Mouse (Mus musculus): ENCODE results near the gene Pan2.
"Not testable (repeated sequence)": the region's sequence is repeated elsewhere in the genome, so short reads cannot be mapped to it uniquely, and the experiment has no call there.

Pan2 gene

DNA sequence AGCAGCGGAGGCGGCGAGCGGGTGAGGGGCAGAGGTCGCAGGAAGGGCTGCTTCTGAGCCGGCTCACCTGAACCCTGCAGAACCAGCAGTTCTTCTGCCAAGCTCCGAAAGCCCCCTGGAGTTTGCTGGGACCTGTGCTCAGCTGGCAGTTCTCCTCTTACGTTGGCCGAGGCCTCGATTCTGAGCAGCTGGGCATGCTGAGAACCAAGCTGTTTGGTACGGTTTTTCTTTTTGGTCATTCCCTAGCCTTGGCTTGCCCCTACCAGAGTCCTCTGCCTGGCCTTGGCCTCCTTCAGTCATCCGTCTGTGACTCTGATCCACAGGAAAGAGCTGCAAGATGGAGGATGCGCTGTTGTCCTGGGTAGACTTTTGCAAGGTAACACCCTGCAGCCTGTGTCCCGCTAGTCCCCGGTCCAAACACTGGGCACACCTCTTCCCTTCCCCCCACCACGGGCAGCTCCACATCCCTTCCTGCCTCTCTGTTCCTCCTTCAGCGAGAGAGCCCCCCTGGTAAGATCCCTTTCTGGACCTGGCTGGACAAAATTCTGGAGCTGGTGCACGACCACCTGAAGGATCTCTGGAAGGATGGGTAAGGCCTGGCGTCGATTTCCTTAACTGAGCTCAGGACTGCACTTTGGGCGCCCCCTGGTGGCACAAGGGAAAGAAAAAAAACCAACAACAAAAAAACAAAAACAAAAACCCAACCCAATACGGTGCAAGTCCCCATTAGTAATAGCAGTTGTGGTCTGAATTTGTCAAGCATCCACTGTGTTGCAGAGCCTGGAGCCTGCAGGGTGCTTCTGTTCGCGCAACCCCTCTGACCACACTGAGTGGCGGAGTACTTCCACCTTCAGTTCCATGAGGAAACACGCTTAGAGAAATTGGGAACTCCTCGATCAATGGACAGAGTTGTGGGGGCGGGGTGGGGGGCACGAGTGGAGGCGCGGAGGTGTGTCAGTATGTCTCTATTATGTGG is 19.2 kb upstream of the Pan2 start:
- peak; percentile 44 to 66 for DNase-seq (ENCODE audit: low spot score in 2 of 2)

GRCm38 (mm10) chr10:128290594-128290993 is 12.5 kb upstream of the Pan2 start:
- not testable (repeated sequence) for DNase-seq (ENCODE audit: low spot score in 2 of 2)

- no peak for DNase-seq (ENCODE audit: low spot score in 2 of 2)
Observed at GRCm38 (mm10) chr10:128296370-128297090, 6.6 kb upstream of the Pan2 start.

GRCm38 (mm10) chr10:128297221-128297620 is 5.9 kb upstream of the Pan2 start:
- DNase-seq (ENCODE audit: low spot score in 2 of 2), result no peak

DNA sequence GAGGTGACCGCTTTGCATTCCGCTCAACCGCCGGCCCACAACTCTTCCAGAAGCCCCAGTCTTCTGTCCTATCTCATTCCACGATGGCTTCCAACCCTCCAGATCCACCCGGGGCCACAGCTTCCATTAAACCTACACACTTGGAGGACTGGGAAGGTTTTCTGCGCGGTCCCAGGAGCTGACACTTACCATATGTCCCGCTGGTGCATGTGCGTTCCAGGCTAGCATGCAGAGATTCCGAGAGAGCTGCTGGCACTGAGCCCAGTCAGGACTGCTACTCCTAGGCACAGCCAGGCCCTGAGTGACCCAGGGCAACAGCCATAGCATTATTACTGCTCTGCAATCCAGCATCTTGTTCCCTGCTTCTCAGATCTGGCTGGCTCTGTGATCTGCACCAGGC is 5.5 kb upstream of the Pan2 start:
- no peak for DNase-seq (ENCODE audit: low spot score in 2 of 2)

DNA sequence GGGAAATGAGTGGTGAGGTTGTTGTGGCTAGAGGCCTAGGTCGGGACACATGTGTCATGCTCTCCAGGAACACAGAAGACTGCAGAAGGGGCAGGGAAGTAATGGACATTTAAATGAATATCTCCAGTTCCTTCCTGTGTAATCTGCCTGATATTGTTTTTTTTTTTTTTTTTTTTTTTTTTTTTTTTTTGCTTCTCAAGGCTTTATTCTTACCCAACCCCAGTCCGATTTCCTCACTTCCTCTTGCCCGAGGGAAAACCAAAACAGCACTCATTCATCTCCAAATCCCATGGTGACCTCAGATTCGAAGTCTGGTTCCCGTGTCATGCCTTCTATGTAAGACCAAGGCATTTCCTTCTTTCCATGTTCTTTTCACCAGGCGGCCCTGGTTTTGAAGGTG is 4.9 kb upstream of the Pan2 start:
- no peak for DNase-seq (ENCODE audit: low spot score in 2 of 2)

DNA sequence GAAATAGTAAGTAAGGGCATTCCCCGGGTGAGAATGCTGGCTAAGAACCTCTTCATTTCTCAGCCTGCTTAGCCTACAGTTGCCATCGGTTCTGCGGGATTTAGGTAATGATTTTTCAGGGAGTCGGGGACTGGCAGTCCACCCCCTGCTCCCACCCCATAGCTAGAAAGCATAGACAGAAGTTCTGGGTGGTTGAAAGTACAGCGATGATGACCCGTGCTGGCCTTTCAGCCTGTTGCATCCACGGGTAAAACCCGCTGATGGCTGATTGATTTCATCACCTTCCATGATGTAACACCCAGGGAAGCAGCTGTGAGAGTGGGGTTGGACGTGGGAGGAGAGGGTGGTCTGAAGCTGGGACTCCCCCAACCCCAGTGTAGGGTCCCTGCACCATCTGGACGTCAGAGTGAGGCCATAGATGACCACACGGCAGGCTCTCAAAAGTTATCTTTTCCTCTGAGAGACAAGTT is 4.4 kb upstream of the Pan2 start, which contains the start of gene Il23a:
TSS of gene Il23a (minus strand) at position 51 of the 470 bp plus-strand sequence.
- no peak for DNase-seq (ENCODE audit: low spot score in 2 of 2)

DNA sequence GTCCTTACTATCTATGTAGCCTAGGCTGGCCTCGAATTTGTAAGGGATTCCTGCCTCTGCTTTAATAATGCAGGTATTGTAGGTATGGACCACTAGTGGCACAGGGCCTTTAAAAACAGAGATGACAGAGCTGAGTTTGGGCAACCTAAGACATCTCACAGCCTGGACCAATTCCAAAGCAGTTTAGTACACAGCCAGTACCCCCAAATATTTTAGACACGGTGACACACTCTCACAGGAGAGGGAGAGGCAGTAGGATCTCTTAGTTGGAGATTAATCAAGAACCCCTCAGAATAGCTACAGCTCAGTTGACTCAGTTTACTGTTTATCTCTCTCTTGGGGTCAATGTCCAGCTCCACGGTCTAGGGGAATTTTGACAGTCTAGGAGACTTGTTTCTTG is 778 bp upstream of the Pan2 start:
- DNase-seq (ENCODE audit: low spot score in 2 of 2), result no peak

- no peak for DNase-seq (ENCODE audit: low spot score in 2 of 2)
Observed at GRCm38 (mm10) chr10:128302785-128303125, 380 bp upstream of the Pan2 start.

DNA sequence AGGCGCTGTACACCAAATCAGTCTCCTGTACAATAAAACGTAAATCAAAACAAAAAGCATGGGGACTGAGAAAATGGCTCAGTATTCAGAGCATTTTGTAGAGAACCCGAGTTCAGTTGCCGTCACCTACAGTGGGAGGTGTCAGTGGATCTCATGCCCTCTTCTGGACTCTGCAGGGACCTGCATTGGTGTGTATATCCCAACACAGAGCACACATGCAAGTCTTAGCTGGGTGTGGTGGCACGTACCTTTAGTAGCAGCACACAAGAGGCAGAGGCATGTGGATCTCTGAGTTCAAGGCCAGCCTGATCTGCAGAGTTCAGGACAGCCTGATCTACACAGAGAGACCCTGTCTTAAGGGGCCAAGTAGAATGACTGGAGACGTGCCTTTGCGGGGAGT is 6.5 kb downstream of the Pan2 start:
- no peak for DNase-seq (ENCODE audit: low spot score in 2 of 2)

DNA sequence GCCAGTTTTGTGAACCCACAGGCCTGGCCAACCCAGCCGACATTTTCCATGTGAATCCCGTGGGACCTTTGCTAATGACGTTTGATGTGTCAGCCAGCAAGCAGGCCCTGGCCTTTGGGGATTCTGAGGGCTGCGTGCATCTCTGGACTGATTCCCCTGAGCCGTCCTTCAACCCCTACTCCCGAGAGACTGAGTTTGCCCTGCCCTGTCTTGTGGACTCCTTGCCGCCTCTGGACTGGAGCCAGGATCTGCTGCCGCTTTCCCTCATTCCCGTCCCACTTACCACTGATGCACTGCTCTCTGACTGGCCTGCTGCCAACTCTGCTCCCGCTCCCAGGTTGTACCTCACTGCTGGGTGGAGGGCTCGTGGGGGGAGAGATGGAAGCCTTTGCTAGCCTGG is 7.0 kb downstream of the Pan2 start:
- no peak for DNase-seq (ENCODE audit: low spot score in 2 of 2)

DNA sequence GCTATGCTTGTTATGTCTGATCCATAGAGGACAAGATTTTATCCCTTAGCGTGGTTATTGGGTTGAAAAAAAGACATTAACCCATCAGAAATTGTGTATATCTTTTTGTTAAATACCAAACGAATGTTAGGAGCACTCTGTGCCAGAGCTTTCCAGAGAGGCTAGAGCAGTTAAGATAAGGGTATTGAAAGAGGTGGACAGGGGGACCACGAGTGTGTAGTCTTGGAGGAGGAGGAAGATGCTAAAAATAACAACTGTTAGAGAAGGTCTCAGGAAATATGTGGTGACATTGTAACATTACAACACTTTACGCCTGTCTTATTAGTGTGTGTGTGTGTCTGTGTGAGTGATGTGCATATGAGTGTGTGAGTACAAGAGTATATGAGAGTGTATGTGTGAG is 7.8 kb downstream of the Pan2 start:
- no peak for DNase-seq (ENCODE audit: low spot score in 2 of 2)

GRCm38 (mm10) chr10:128315578-128315977 is 12.4 kb downstream of the Pan2 start:
- no peak for DNase-seq (ENCODE audit: low spot score in 2 of 2)

GRCm38 (mm10) chr10:128321641-128322040 is 18.5 kb downstream of the Pan2 start:
- DNase-seq (ENCODE audit: low spot score in 2 of 2), result no peak

DNA sequence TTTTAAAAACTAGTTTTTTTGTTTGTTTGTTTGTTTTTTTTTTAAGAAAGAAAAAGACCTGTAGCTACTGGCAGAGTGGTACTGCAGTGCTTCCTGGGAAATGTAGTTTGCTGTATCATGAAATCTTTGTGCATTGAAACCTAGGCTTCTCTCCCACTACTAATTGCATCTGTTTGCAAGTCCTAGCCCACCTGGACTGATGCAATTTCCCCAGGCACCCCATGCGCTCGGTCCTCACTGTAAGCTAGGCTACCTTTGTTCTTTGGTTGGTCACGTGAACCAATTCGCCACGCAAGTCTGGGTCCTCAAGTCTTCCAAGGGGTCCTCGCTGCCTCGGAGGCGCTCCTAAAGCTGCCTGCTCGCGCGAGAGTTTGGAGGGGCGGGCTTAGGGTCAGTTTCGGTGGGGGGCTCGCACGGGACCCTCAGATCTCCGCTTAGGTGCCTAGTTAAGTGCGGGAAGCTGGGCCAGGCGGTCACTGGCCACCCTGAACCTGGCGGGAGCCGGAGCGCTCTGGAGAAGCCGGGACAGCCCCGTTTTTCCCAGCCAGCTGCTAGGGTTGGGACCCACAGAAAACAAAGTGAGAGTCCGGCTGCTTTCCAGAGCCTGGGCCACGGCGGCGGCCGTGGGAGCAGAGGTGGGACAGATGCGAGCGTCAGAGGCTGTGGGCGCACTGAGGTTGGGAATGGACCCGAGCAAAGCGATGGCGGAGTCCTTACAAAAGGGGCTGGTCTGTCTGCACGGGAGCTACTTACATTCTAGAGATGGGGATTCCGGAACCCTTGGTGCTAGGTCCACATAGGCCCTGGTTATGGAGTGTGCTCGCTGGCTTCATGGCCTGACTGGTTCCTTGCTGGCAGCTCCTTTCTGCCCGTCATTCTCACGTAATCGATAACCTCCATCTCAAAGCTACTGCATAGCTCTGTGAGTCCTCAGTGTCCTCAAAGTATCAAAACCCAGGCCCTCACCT is 19.3 kb downstream of the Pan2 start, which contains the start of gene Cnpy2:
TSS of gene Cnpy2 (plus strand) at position 319 of the 968 bp plus-strand sequence.
- peak; percentile 74 to 80 for DNase-seq (ENCODE audit: low spot score in 2 of 2)

- DNase-seq (ENCODE audit: low spot score in 2 of 2), result no peak
Observed at GRCm38 (mm10) chr10:128323516-128323915, 20.4 kb downstream of the Pan2 start.

GRCm38 (mm10) chr10:128326825-128327224 is 23.7 kb downstream of the Pan2 start:
- DNase-seq (ENCODE audit: low spot score in 2 of 2), result no peak

DNA sequence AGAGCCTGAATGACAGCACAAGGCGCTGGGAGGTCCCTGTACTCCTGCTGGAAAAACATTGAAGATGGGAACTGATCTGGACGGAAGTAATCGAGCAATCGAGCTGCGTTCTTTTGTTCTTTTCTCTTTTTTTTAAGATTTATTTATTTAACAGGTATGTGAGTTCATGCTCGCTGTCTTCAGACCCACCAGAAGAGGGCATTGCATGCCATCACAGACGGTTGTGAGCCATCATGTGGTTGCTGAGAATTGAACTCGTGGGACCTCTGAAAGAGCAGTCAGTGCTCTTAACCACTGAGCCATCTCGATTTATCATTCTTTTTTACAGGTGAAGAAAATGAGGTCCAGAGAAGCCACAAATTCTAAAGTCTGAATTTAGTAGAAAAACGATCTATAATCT is 24.5 kb downstream of the Pan2 start:
- DNase-seq (ENCODE audit: low spot score in 2 of 2), result no peak

- not testable (repeated sequence) for DNase-seq (ENCODE audit: low spot score in 2 of 2)
Observed at GRCm38 (mm10) chr10:128332358-128333249, 29.5 kb downstream of the Pan2 start.

DNA sequence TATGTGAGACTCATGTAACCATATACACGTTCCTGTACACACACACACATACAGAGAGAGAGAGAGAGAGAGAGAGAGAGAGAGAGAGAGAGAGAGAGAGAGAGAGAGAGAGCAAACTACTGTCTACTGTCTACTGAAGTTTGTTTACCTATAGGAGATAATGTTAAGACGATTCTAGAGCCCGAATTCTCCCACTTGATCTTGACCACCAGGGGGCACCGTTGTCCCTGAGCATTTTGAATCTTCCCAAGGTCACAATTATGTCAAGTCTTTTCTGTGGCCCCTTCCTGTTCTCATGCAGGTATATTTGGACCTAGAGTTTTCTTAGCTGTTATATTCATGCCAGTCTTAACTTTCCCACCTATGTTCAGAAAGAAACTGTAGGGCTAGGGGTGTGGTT is 32.4 kb downstream of the Pan2 start:
- peak; percentile 73 to 86 for DNase-seq (ENCODE audit: low spot score in 2 of 2)

Measured in natural killer cell, adult 2 months (primary cell).